Mouse (Mus musculus) G1E (cell line): ENCODE results near the gene Itpr3. TPM values are rescaled to one million over a fixed set of nuclear protein-coding genes. Genes with fewer than 3 reads are reported as not detected.

Experiments
- ATAC-seq: 2 replicates; pipeline ENCODE4 v1.8.0; 2016; ENCODE audit warnings: mild to moderate bottlenecking; ENCODE audit not compliant: insufficient number of reproducible peaks, poor library complexity, low FRiP score, severe bottlenecking; ENCODE audit errors: extremely low read depth
- DNase-seq: peaks from one replicate; pipeline ENCODE4 v3.0.0; 2012; ENCODE audit warnings: low spot score
- H3K27me3 ChIP-seq: 2 replicates; pipeline ENCODE4 v1.6.1; 2012; ENCODE audit warnings: mild to moderate bottlenecking, low read length, inconsistent platforms; ENCODE audit not compliant: insufficient read depth
- H3K36me3 ChIP-seq: replicated peaks from 2 replicates; pipeline ENCODE3; 2012; ENCODE audit warnings: mild to moderate bottlenecking, inconsistent platforms
- H3K4me1 ChIP-seq: 2 replicates; pipeline ENCODE4 v1.6.1; 2012; ENCODE audit warnings: low read depth, low read length, inconsistent platforms, mixed read lengths; ENCODE audit not compliant: insufficient read depth
- H3K4me3 ChIP-seq: 2 replicates; pipeline ENCODE4 v1.5.1; 2012; ENCODE audit warnings: low read depth, mild to moderate bottlenecking, inconsistent platforms, low read length, moderate library complexity, mixed read lengths
- H3K9me3 ChIP-seq: replicated peaks from 2 replicates; pipeline ENCODE4 v1.6.1; 2012; ENCODE audit warnings: inconsistent platforms
- CTCF ChIP-seq: IDR thresholded peaks from 2 replicates; pipeline ENCODE4 v1.5.1; 2012; ENCODE audit warnings: low read depth, low read length, inconsistent platforms, mixed read lengths
- GATA1 ChIP-seq: IDR thresholded peaks from 2 replicates; pipeline ENCODE4 v1.6.1; 2012; ENCODE audit warnings: borderline replicate concordance, low read length, inconsistent platforms, mixed read lengths
- GATA2 ChIP-seq: IDR thresholded peaks from 2 replicates; pipeline ENCODE4 v1.6.1; 2012; ENCODE audit warnings: low read depth, low read length, inconsistent platforms, borderline replicate concordance
- POLR2AphosphoS5 ChIP-seq: IDR thresholded peaks from 2 replicates; pipeline ENCODE4 v1.6.1; 2012; ENCODE audit warnings: low read depth, low read length, inconsistent platforms; ENCODE audit not compliant: insufficient replicate concordance
- TAL1 ChIP-seq: conservative IDR thresholded peaks from 2 replicates; pipeline ENCODE4 v1.6.1; 2012; ENCODE audit warnings: low read depth, low read length, inconsistent platforms, mixed read lengths
- polyA plus RNA-seq: library from polyadenylated mRNA; stranded (reverse); fragments of >175 nt; gene quantifications from 2 replicates; pipeline ENCODE4 v1.2.3, GENCODE M21; 2012
- total RNA-seq, 2 experiments: library from RNA; stranded (forward) in 1 of 2; stranded (reverse) in 1 of 2; fragments of 200-1000 nt in 1 of 2; fragments of >200 nt in 1 of 2; fragmentation: Nextera tagmentation in 1 of 2; gene quantifications; 2 replicates each; pipeline ENCODE4 v1.2.3; 2014 to 2017

The Itpr3 gene
- total and polyA plus RNA-seq, 3 experiments, result 3.2 to 6.9 (median 4.9) TPM

- Histone ChIP-seq H3K36me3 (peaks cover 75% of the 10 kb centered on the region), H3K4me3 (no peak overlapping the region), H3K4me1 (peaks cover 4% of the 10 kb centered on the region; the same call in 1 of the 2 replicates), H3K27me3 (peaks cover 12% of the 10 kb centered on the region; the same call in 1 of the 2 replicates), H3K9me3 (peaks cover 3% of the 10 kb centered on the region; the same call in 1 of the 2 replicates)
- ATAC-seq (no peak), DNase-seq (no peak)
- no peak for TF ChIP-seq GATA1
- TF ChIP-seq GATA2, result no peak
Measured at GRCm38 (mm10) chr17:27110072-27110471, 53.0 kb downstream of the Itpr3 start.

- TF ChIP-seq TAL1 (no peak), POLR2AphosphoS5 (no peak), GATA2 (no peak)
- no peak for DNase-seq
- peaks cover 8% of the 10 kb centered on the region; the same call in 1 of the 2 replicates for H3K27me3 ChIP-seq
Measured at GRCm38 (mm10) chr17:27118676-27119539, 61.8 kb downstream of the Itpr3 start.

GRCm38 (mm10) chr17:27119540-27119895, 62.4 kb downstream of the Itpr3 start:
- no peak for ATAC-seq
- Histone ChIP-seq H3K27me3 (peaks cover 3% of the 10 kb centered on the region; the same call in 1 of the 2 replicates), H3K36me3 (peaks cover 99% of the 10 kb centered on the region), H3K9me3 (no peaks in the 10 kb centered on the region), H3K4me3 (no peak overlapping the region), H3K4me1 (peaks cover 6% of the 10 kb centered on the region; the same call in 1 of the 2 replicates)
- TF ChIP-seq POLR2AphosphoS5, result no peak
- TF ChIP-seq TAL1, result no peak
- TF ChIP-seq GATA1, result no peak
- TF ChIP-seq CTCF, result no peak
- TF ChIP-seq GATA2, result no peak
- no peak for DNase-seq

More at GRCm38 (mm10) chr17:27118676-27119539, 61.8 kb downstream of the Itpr3 start:
- no peak overlapping the region for H3K4me3 ChIP-seq
- peaks cover 3% of the 10 kb centered on the region; the same call in 1 of the 2 replicates for H3K9me3 ChIP-seq
- no peak for ATAC-seq
- H3K4me1 ChIP-seq, result peaks cover 4% of the 10 kb centered on the region; the same call in 1 of the 2 replicates
- H3K36me3 ChIP-seq, result peaks cover 99% of the 10 kb centered on the region

- Histone ChIP-seq H3K4me1 (peaks cover 6% of the 10 kb centered on the region; the same call in 1 of the 2 replicates), H3K4me3 (no peak overlapping the region), H3K27me3 (peaks cover 3% of the 10 kb centered on the region; the same call in 1 of the 2 replicates), H3K9me3 (no peaks in the 10 kb centered on the region), H3K36me3 (peaks cover 99% of the 10 kb centered on the region)
- TF ChIP-seq GATA1 (no peak), CTCF (no peak), POLR2AphosphoS5 (no peak), TAL1 (no peak), GATA2 (no peak)
- no peak for ATAC-seq
- DNase-seq, result no peak
Measured at GRCm38 (mm10) chr17:27119954-27120353, 62.9 kb downstream of the Itpr3 start.

GRCm38 (mm10) chr17:27120561-27121024, 63.5 kb downstream of the Itpr3 start:
- H3K4me1 ChIP-seq, result peaks cover 6% of the 10 kb centered on the region; the same call in 1 of the 2 replicates
- DNase-seq (no peak), ATAC-seq (no peak)
- no peak for TF ChIP-seq GATA2
- TF ChIP-seq CTCF, result peak; percentile 57
- peaks cover 100% of the 10 kb centered on the region for H3K36me3 ChIP-seq
- H3K4me3 ChIP-seq, result no peak overlapping the region
- peaks cover 3% of the 10 kb centered on the region; the same call in 1 of the 2 replicates for H3K27me3 ChIP-seq
- no peaks in the 10 kb centered on the region for H3K9me3 ChIP-seq

- no peak for ATAC-seq
- Histone ChIP-seq H3K4me1 (peaks cover 6% of the 10 kb centered on the region), H3K4me3 (no peak overlapping the region), H3K9me3 (no peaks in the 10 kb centered on the region), H3K36me3 (peaks cover 100% of the 10 kb centered on the region), H3K27me3 (no peaks in the 10 kb centered on the region; the same call in 1 of the 2 replicates)
- no peak for DNase-seq
- no peak for TF ChIP-seq CTCF
- TF ChIP-seq GATA2, result no peak
- no peak for TF ChIP-seq POLR2AphosphoS5
- TF ChIP-seq GATA1, result no peak
- no peak for TF ChIP-seq TAL1
Measured at GRCm38 (mm10) chr17:27121266-27121665, 64.2 kb downstream of the Itpr3 start.
